Mouse (Mus musculus) heart, postnatal 0 days (tissue): ENCODE results near the gene Cyp4f15. TPM values are rescaled to one million over a fixed set of nuclear protein-coding genes. Genes with fewer than 3 reads are reported as not detected.

Source experiments
- ATAC-seq: fragments of 200-750 bp; cut with Nextera tagmentation; 2 replicates; pipeline ENCODE4 v1.8.0; 2017; ENCODE audit warnings: low read depth, moderate number of reproducible peaks, moderate library complexity; ENCODE audit not compliant: insufficient read depth
- DNase-seq: peaks from one replicate; pipeline ENCODE4 v3.0.0-alpha.2; 2016; ENCODE audit warnings: low spot score
- H3K27ac ChIP-seq: fragments of 300-500 bp; sonication (generic); 2 replicates; pipeline ENCODE4 v1.5.1; 2014; ENCODE audit warnings: low read depth, mild to moderate bottlenecking
- H3K27me3 ChIP-seq: fragments of 300-500 bp; sonication (generic); 2 replicates; pipeline ENCODE4 v1.6.1; 2014; ENCODE audit warnings: low read length, mixed read lengths; ENCODE audit not compliant: control insufficient read depth, insufficient read depth
- H3K36me3 ChIP-seq: fragments of 300-500 bp; sonication (generic); replicated peaks from 2 replicates; pipeline ENCODE4 v1.6.1; 2014; ENCODE audit warnings: low read length, mixed read lengths; ENCODE audit not compliant: control insufficient read depth, insufficient read depth
- H3K4me1 ChIP-seq: fragments of 300-500 bp; sonication (generic); 2 replicates; pipeline ENCODE4 v1.6.1; 2014; ENCODE audit warnings: antibody characterized with exemption; ENCODE audit not compliant: control insufficient read depth, insufficient read depth
- H3K4me2 ChIP-seq: fragments of 300-500 bp; sonication (generic); 2 replicates; pipeline ENCODE4 v1.6.1; 2014; ENCODE audit warnings: low read depth, mild to moderate bottlenecking, low read length, moderate library complexity
- H3K4me3 ChIP-seq: fragments of 300-500 bp; sonication (generic); 2 replicates; pipeline ENCODE4 v1.5.1; 2014; ENCODE audit warnings: low read depth, low read length
- H3K9ac ChIP-seq: fragments of 300-500 bp; sonication (generic); replicated peaks from 2 replicates; pipeline ENCODE4 v1.6.1; 2014; ENCODE audit warnings: low read depth, low read length, mixed read lengths
- H3K9me3 ChIP-seq: fragments of 300-500 bp; sonication (generic); replicated peaks from 2 replicates; pipeline ENCODE4 v1.6.1; 2016; ENCODE audit warnings: low read length; ENCODE audit not compliant: control insufficient read depth
- CTCF ChIP-seq: IDR thresholded peaks from 2 replicates; pipeline ENCODE4 v1.5.1; 2016; ENCODE audit warnings: antibody characterized with exemption, control low read depth, low read depth
- EP300 ChIP-seq: IDR thresholded peaks from 2 replicates; pipeline ENCODE4 v1.6.1; 2016; ENCODE audit warnings: antibody characterized with exemption, low read depth
- WGBS: fragments of 180-500 bp; shearing (Covaris S2); extraction: QIAGEN DNeasy Blood & Tissue Kit; methylation state at CpG from one replicate; pipeline ENCODE4 v1.1.7; 2014; 5-methylcytosine and 5-hydroxymethylcytosine counted together
- polyA plus RNA-seq: library from polyadenylated mRNA; unstranded; fragments of >200 nt; fragmentation: Nextera tagmentation; extraction: Ambion mirVana; gene quantifications from 2 replicates; pipeline ENCODE4 v1.2.1, GENCODE M21; 2015
- total RNA-seq: library from RNA; depleted of rRNA; stranded (reverse); fragments of >200 nt; gene quantifications from 2 replicates; pipeline ENCODE4 v1.2.3, GENCODE M21; 2014; ENCODE audit warnings: low replicate concordance

Gene Cyp4f15
- total and polyA plus RNA-seq, 2 experiments from 2014 or later, result 0.12 TPM; not detected in 1

DNA sequence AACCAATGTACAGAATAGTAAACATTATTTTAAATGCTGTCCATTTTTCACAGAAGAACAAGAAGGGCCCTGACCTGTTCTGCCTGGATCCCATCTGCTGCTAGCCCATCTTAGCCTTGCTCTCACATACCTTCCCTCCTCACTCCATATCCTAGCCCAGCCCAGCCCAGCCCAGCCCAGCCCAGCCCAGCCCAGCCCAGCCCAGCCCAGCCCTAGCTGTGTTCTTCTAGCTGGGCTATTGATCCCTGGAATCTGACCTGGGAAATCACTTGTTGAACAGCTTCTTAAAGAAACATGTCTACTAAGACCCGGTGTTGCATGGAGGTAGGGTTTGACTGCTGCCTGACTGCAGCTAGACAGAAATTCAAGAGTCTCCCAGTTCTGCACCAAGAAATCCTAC, 27.2 kb upstream of the Cyp4f15 start:
- 67% methylated on average over 1 of the region's 1 CpGs for WGBS
- H3K27me3 ChIP-seq, result no peaks in the 10 kb centered on the region
- no peak for ATAC-seq

DNA sequence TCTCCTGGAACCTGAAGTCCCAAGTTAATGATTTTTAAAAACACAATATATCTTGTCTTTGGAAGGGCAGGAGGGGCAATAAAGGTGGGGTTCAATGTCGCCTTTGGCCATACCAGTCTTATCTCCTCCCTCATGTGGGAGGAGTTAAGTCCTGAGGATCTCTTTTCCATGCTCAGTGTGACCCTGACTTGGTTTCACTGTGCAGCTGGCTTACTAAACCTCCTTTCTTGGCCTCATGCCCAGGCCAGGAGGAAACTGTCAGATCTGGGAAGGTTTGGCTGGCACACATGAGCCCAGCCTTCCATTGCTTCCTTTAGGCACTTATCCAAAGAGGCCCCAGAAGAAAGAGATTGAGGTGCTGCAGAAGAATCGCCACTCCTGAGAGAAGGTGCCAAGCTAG, 26.7 kb upstream of the Cyp4f15 start, which contains the start of gene Cyp4f40:
TSS of gene Cyp4f40 (plus strand) at position 189 of the 400 bp plus-strand sequence.
- DNase-seq, result no peak
- no peak within 1 kb of the TSS for H3K9ac ChIP-seq
- H3K9me3 ChIP-seq, result no peaks in the 10 kb centered on the region
- no peaks in the 10 kb centered on the region for H3K36me3 ChIP-seq
- H3K27ac ChIP-seq, result no peak within 1 kb of the TSS
- no peak within 1 kb of the TSS for H3K4me2 ChIP-seq
- H3K4me1 ChIP-seq, result no peaks in the 10 kb centered on the region
- TF ChIP-seq EP300, result no peak
- ATAC-seq, result peak; percentile 49; the same call in 1 of the 2 replicates
- WGBS, result 16% methylated on average over 2 of the region's 2 CpGs
- H3K4me3 ChIP-seq, result no peak within 1 kb of the TSS
- no peaks in the 10 kb centered on the region for H3K27me3 ChIP-seq

More for the DNA sequence above, 27.2 kb upstream of the Cyp4f15 start:
- Histone ChIP-seq H3K4me3 (no peak overlapping the region), H3K9ac (no peak overlapping the region), H3K4me1 (no peaks in the 10 kb centered on the region), H3K4me2 (no peak overlapping the region), H3K27ac (no peak overlapping the region), H3K36me3 (no peaks in the 10 kb centered on the region), H3K9me3 (no peaks in the 10 kb centered on the region)
- TF ChIP-seq CTCF (no peak), EP300 (no peak)
- no peak for DNase-seq

DNA sequence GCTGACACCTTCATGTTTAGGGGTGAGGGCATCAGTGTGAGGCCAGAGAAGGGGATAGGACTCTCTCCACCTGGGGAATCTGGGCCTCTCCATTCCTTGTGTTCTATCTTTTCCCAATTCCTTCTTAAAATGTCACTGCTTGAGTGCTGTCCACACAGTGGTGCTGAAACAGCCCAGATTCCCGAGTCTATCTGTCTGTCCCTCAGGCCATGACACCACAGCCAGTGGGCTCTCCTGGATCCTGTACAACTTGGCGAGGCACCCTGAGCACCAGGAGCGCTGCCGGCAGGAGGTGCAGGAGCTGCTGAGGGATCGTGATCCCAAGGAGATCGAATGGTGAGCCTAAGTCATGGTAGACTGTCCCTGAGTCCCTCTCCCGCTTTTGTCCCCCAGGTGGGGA, 11.5 kb upstream of the Cyp4f15 start:
- no peaks in the 10 kb centered on the region for H3K9me3 ChIP-seq
- no peak overlapping the region for H3K9ac ChIP-seq
- no peak for DNase-seq
- ATAC-seq, result no peak
- no peaks in the 10 kb centered on the region for H3K4me1 ChIP-seq
- H3K27ac ChIP-seq, result no peak overlapping the region
- no peak for TF ChIP-seq EP300
- no peak for TF ChIP-seq CTCF
- no peak overlapping the region for H3K4me2 ChIP-seq
- H3K27me3 ChIP-seq, result no peaks in the 10 kb centered on the region
- WGBS, result 58% methylated on average over 7 of the region's 7 CpGs
- no peak overlapping the region for H3K4me3 ChIP-seq
- no peaks in the 10 kb centered on the region for H3K36me3 ChIP-seq

DNA sequence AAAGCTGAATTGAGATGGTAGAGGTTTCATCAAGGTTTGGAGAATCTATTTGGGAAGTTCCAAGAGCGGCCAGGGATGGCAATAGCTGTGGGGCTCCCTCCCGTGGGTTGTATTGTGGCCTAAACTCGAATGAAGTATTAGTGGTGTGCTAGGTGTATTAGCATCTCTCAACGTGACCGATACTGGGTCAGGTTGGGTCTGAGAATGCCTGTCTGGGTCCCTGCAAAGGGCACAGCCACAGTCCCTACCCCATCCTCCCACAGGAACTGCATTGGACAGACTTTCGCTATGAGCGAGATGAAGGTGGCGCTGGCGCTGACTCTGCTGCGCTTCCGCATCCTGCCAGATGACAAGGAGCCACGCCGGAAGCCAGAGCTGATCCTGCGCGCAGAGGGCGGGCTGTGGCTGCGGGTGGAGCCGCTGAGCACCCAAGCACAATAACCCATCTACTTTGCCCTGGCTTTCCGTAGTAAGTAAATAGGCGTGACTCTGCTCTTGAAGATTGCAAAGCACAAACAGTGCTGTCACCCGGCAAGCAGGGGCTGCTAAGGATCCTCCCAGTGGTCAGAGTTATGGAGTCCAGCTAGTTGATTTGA, 9.3 kb upstream of the Cyp4f15 start:
- no peak overlapping the region for H3K4me3 ChIP-seq
- H3K27ac ChIP-seq, result no peak overlapping the region
- H3K27me3 ChIP-seq, result no peaks in the 10 kb centered on the region
- DNase-seq (no peak), ATAC-seq (no peak)
- no peaks in the 10 kb centered on the region for H3K9me3 ChIP-seq
- no peak overlapping the region for H3K4me2 ChIP-seq
- 36% methylated on average over 21 of the region's 21 CpGs for WGBS
- TF ChIP-seq CTCF (no peak), EP300 (no peak)
- no peak overlapping the region for H3K9ac ChIP-seq
- H3K36me3 ChIP-seq, result no peaks in the 10 kb centered on the region
- H3K4me1 ChIP-seq, result no peaks in the 10 kb centered on the region

DNA sequence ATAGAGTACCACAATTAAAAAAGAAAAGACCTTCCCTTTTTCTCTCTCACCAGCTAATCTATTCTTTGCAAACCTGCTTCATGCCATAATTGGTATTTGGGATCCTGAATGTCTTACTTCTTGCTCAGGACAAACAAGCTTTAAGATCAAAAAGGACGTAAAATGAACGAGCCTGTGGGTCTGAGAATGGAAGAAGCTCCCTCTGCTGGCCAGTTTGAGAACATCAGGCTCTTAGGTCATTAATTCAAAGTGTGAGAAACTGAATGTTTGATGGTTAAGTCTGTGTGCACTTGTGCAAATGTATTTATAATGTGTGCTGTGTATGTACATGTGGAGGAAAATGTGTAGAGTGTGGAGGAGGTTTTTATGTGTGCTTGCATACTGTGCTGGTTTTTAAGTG, 5.0 kb upstream of the Cyp4f15 start:
- Histone ChIP-seq H3K27me3 (no peaks in the 10 kb centered on the region), H3K9ac (no peak overlapping the region), H3K4me2 (no peak overlapping the region), H3K9me3 (no peaks in the 10 kb centered on the region), H3K4me1 (no peaks in the 10 kb centered on the region), H3K27ac (no peak overlapping the region), H3K4me3 (no peak overlapping the region), H3K36me3 (no peaks in the 10 kb centered on the region)
- WGBS, result 23% methylated on average over 2 of the region's 2 CpGs
- TF ChIP-seq EP300, result no peak
- TF ChIP-seq CTCF, result peak; percentile 60
- no peak for ATAC-seq
- DNase-seq, result peak; percentile 21

DNA sequence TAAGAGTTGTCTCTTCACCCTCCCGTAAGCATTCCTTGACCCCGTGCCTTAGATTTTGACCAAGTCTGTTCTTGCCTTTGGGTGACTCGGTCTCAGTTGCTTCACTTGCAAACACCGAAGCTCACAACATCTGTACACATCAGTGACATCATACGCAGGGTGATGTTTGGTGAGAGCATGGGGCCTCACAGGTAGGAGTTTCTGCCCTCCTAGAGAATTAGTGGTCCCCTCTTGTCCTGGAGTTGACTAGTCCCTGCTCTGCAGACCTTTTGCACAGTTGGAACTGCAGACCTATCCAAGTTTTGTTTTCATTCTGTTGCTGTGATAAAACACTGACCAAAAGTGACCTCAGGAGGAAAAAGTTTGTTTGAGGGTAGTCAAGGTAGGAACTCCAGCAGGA, 1.3 kb downstream of the Cyp4f15 start:
- H3K27me3 ChIP-seq, result no peaks in the 10 kb centered on the region
- no peaks in the 10 kb centered on the region for H3K4me1 ChIP-seq
- H3K4me2 ChIP-seq, result no peak overlapping the region
- H3K9ac ChIP-seq, result no peak overlapping the region
- WGBS, result 83% methylated on average over 5 of the region's 5 CpGs
- TF ChIP-seq CTCF (no peak), EP300 (no peak)
- H3K9me3 ChIP-seq, result no peaks in the 10 kb centered on the region
- H3K4me3 ChIP-seq, result no peak overlapping the region
- no peaks in the 10 kb centered on the region for H3K36me3 ChIP-seq
- ATAC-seq, result no peak
- DNase-seq, result no peak
- no peak overlapping the region for H3K27ac ChIP-seq
